Mouse (Mus musculus): Measurements from ENCODE around the gene Tnfrsf25.

GRCm38 (mm10) chr4:152124361-152124961, 8.7 kb downstream of the Tnfrsf25 start:
- no peak for TF ChIP-seq CTCF (IDR thresholded peaks at IDR 0.05; ENCODE audit: borderline replicate concordance, insufficient read depth, low read depth, low read length)
- TF ChIP-seq POLR2A (IDR thresholded peaks at IDR 0.05; ENCODE audit: borderline replicate concordance, insufficient read depth, low read length): no peak

All from cerebellum, adult 2 months (tissue).